8 mouse cellular contexts compared by ENCODE assay signal in the genomic region with DNA sequence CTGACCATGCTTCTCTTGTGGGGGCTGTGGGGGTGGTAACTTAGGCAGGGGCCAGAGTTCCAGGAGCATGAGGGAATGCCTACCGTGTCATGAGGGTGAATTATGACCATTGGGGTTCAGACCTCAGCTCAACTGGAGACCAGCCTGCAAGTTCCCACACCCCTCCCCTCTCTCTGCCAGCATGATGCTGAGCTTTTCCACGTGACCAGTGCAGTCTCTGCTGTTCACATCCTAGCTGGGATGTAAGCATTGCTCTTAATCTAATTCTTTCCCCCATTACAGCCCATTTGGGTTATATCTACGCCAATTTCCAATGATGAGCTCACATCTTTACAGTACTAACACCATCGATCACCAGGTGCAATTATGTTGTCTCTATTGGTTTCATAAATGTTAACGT.
DNase-seq lines count a peak whose midpoint lies in the region; ATAC-seq lines count a peak whose summit lies in the region.
"Not testable (repeated sequence)": the region's sequence is repeated elsewhere in the genome, so short reads cannot be mapped to it uniquely, and the experiment has no call there.

No protein-coding gene starts in this region.

- peak; percentile 53 for DNase-seq in embryo, embryonic 10 days (ENCODE audit: low spot score)
- DNase-seq in embryonic facial prominence, embryonic 14.5 days (ENCODE audit: low spot score), result not testable (repeated sequence)
- peak; percentile 42 for DNase-seq in heart, adult 11 months
- DNase-seq in midbrain, embryonic 10.5 days (ENCODE audit: low spot score), result peak; percentile 35
- peak; percentile 27 for DNase-seq in retina, postnatal 1 day

- H3K4me1 ChIP-seq in embryonic facial prominence, embryonic 14.5 days (ENCODE audit: control insufficient read depth, insufficient read depth, low read length); stomach, embryonic 16.5 days (ENCODE audit: control insufficient read depth, insufficient read depth, low read length): not testable (repeated sequence)
- peaks cover 11% of the 10 kb centered on the region; the same call in 1 of the 2 replicates for H3K4me1 ChIP-seq in hindbrain, embryonic 12.5 days
- peaks cover 19% of the 10 kb centered on the region for H3K4me1 ChIP-seq in midbrain, embryonic 10.5 days
- peaks cover 16% of the 10 kb centered on the region for H3K4me1 ChIP-seq in neural tube, embryonic 12.5 days

- H3K27ac ChIP-seq in embryonic facial prominence, embryonic 14.5 days (replicated peaks; ENCODE audit: low read depth, low read length); hindbrain, embryonic 12.5 days; neural tube, embryonic 12.5 days; stomach, embryonic 16.5 days (ENCODE audit: low read length): not testable (repeated sequence)
- H3K27ac ChIP-seq in midbrain, embryonic 10.5 days (replicated peaks), result peak overlapping the region; percentile 81

- not testable (repeated sequence) for H3K4me3 ChIP-seq in embryonic facial prominence, embryonic 14.5 days (ENCODE audit: low read depth, low read length); hindbrain, embryonic 12.5 days; midbrain, embryonic 10.5 days; neural tube, embryonic 12.5 days; stomach, embryonic 16.5 days (replicated peaks; ENCODE audit: low read length)

- not testable (repeated sequence) for H3K4me2 ChIP-seq in embryonic facial prominence, embryonic 14.5 days (ENCODE audit: low read depth, low read length); hindbrain, embryonic 12.5 days (replicated peaks); stomach, embryonic 16.5 days (ENCODE audit: low read depth, low read length)
- H3K4me2 ChIP-seq in neural tube, embryonic 12.5 days (replicated peaks), result peak overlapping the region; percentile 27; the same call in 1 of the 2 replicates

- peak; percentile 37; the same call in 1 of the 2 replicates for ATAC-seq in embryonic facial prominence, embryonic 14.5 days (ENCODE audit: low read depth)
- ATAC-seq in hindbrain, embryonic 12.5 days (ENCODE audit: low FRiP score), result peak; percentile 46
- ATAC-seq in neural tube, embryonic 12.5 days (ENCODE audit: low FRiP score, low read depth), result peak; percentile 82
- ATAC-seq in stomach, embryonic 16.5 days (ENCODE audit: insufficient read depth, low FRiP score), result 0 out of 2 replicates have a peak, but pooled peaks have one; percentile 50

- not testable (repeated sequence) for H3K27me3 ChIP-seq in embryonic facial prominence, embryonic 14.5 days (replicated peaks; ENCODE audit: control insufficient read depth, insufficient read depth, low read length); hindbrain, embryonic 12.5 days; midbrain, embryonic 10.5 days (ENCODE audit: low read depth, poor library complexity, severe bottlenecking); neural tube, embryonic 12.5 days (replicated peaks); stomach, embryonic 16.5 days (ENCODE audit: control insufficient read depth, insufficient read depth, low read length)

- not testable (repeated sequence) for H3K36me3 ChIP-seq in embryonic facial prominence, embryonic 14.5 days (ENCODE audit: control insufficient read depth, insufficient read depth, low read length); hindbrain, embryonic 12.5 days; midbrain, embryonic 10.5 days; neural tube, embryonic 12.5 days; stomach, embryonic 16.5 days (ENCODE audit: control insufficient read depth, insufficient read depth, low read length)

- not testable (repeated sequence) for H3K9me3 ChIP-seq in embryonic facial prominence, embryonic 14.5 days (ENCODE audit: control insufficient read depth, low read length); hindbrain, embryonic 12.5 days (replicated peaks); midbrain, embryonic 10.5 days (replicated peaks); neural tube, embryonic 12.5 days; stomach, embryonic 16.5 days (replicated peaks; ENCODE audit: control insufficient read depth, low read length)

- not testable (repeated sequence) for H3K9ac ChIP-seq in embryonic facial prominence, embryonic 14.5 days (ENCODE audit: low read depth, low read length); hindbrain, embryonic 12.5 days; neural tube, embryonic 12.5 days; stomach, embryonic 16.5 days (ENCODE audit: low read length)

- WGBS in embryonic facial prominence, embryonic 14.5 days, result 72% methylated on average over 5 of the region's 5 CpGs
- WGBS in hindbrain, embryonic 12.5 days, result 52% methylated on average over 5 of the region's 5 CpGs
- WGBS in midbrain, embryonic 10.5 days, result 61% methylated on average over 5 of the region's 5 CpGs
- 46% methylated on average over 5 of the region's 5 CpGs for WGBS in neural tube, embryonic 12.5 days
- 57% methylated on average over 5 of the region's 5 CpGs for WGBS in stomach, embryonic 16.5 days
